Mouse (Mus musculus) thymus, postnatal 25 days (tissue): ENCODE data around the gene Colgalt2.
A peak's percentile ranks its signal among the peaks of the same experiment; 100 is the strongest.
"Not testable (repeated sequence)": the region's sequence is repeated elsewhere in the genome, so short reads cannot be mapped to it uniquely, and the experiment has no call there.

Source experiments
- DNase-seq: peaks from one replicate; pipeline ENCODE4 v3.0.0; 2022

The Colgalt2 gene

GRCm38 (mm10) chr1:152399790-152400555 is at the start of gene Colgalt2:
TSS of gene Colgalt2 (plus strand) at chr1:152399830.
- peak; percentile 44 for DNase-seq

- DNase-seq: no peak
Observed at GRCm38 (mm10) chr1:152356721-152357120, 42.9 kb upstream of the Colgalt2 start.

- DNase-seq: no peak
Observed at GRCm38 (mm10) chr1:152368311-152369088, 31.1 kb upstream of the Colgalt2 start.

- peak; percentile 50 for DNase-seq
Observed at GRCm38 (mm10) chr1:152369139-152369538, 30.5 kb upstream of the Colgalt2 start.

GRCm38 (mm10) chr1:152378311-152378710 is 21.3 kb upstream of the Colgalt2 start:
- DNase-seq: no peak

- DNase-seq: no peak
Observed at GRCm38 (mm10) chr1:152384589-152384988, 15.0 kb upstream of the Colgalt2 start.

- DNase-seq: not testable (repeated sequence)
Observed at GRCm38 (mm10) chr1:152385693-152386092, 13.9 kb upstream of the Colgalt2 start.

- peak; percentile 88 for DNase-seq
Observed at GRCm38 (mm10) chr1:152386188-152386835, 13.3 kb upstream of the Colgalt2 start, which contains the start of gene Tsen15. TSS of gene Tsen15 (minus strand) at chr1:152386688.

- DNase-seq: no peak
Observed at GRCm38 (mm10) chr1:152389271-152389670, 10.4 kb upstream of the Colgalt2 start.

GRCm38 (mm10) chr1:152394137-152394536 is 5.5 kb upstream of the Colgalt2 start:
- no peak for DNase-seq

GRCm38 (mm10) chr1:152394956-152395515 is 4.6 kb upstream of the Colgalt2 start:
- DNase-seq: no peak

GRCm38 (mm10) chr1:152398708-152399107 is 922 bp upstream of the Colgalt2 start:
- no peak for DNase-seq

- DNase-seq: no peak
Observed at GRCm38 (mm10) chr1:152400556-152401540, 1.2 kb downstream of the Colgalt2 start.

- DNase-seq: no peak
Observed at GRCm38 (mm10) chr1:152407021-152407946, 7.7 kb downstream of the Colgalt2 start.

- DNase-seq: no peak
Observed at GRCm38 (mm10) chr1:152409356-152409755, 9.7 kb downstream of the Colgalt2 start.

GRCm38 (mm10) chr1:152410657-152411056 is 11.0 kb downstream of the Colgalt2 start:
- no peak for DNase-seq

- DNase-seq: no peak
Observed at GRCm38 (mm10) chr1:152413116-152413515, 13.5 kb downstream of the Colgalt2 start.

- no peak for DNase-seq
Observed at GRCm38 (mm10) chr1:152413961-152414360, 14.3 kb downstream of the Colgalt2 start.

GRCm38 (mm10) chr1:152414451-152414850 is 14.8 kb downstream of the Colgalt2 start:
- DNase-seq: no peak

- DNase-seq: no peak
Observed at GRCm38 (mm10) chr1:152416306-152416904, 16.8 kb downstream of the Colgalt2 start.
